Mouse (Mus musculus) hindbrain, embryonic 12.5 days (tissue): ENCODE measurements around the gene Pink1. TPM values are rescaled to one million over a fixed set of nuclear protein-coding genes. Genes with fewer than 3 reads are reported as not detected.

ENCODE experiments used
- ATAC-seq: fragments of 200-750 bp; cut with Nextera tagmentation; 2 replicates; pipeline ENCODE4 v1.8.0; 2017; ENCODE audit warnings: moderate TSS enrichment; ENCODE audit not compliant: low FRiP score
- H3K27ac ChIP-seq: fragments of 300-500 bp; sonication (generic); 2 replicates; pipeline ENCODE4 v1.5.1; 2016; ENCODE audit warnings: mild to moderate bottlenecking
- H3K27me3 ChIP-seq: fragments of 300-500 bp; sonication (generic); 2 replicates; pipeline ENCODE4 v1.6.1; 2016; ENCODE audit warnings: mild to moderate bottlenecking
- H3K36me3 ChIP-seq: fragments of 300-500 bp; sonication (generic); 2 replicates; pipeline ENCODE4 v1.6.1; 2016; ENCODE audit warnings: mild to moderate bottlenecking
- H3K4me1 ChIP-seq: fragments of 300-500 bp; sonication (generic); 2 replicates; pipeline ENCODE4 v1.6.1; 2016
- H3K4me2 ChIP-seq: fragments of 300-500 bp; sonication (generic); replicated peaks from 2 replicates; pipeline ENCODE4 v1.6.1; 2016; ENCODE audit warnings: mild to moderate bottlenecking
- H3K4me3 ChIP-seq: fragments of 300-500 bp; sonication (generic); 2 replicates; pipeline ENCODE4 v1.5.1; 2016; ENCODE audit warnings: mild to moderate bottlenecking
- H3K9ac ChIP-seq: fragments of 300-500 bp; sonication (generic); 2 replicates; pipeline ENCODE4 v1.6.1; 2016; ENCODE audit warnings: mild to moderate bottlenecking, moderate library complexity
- H3K9me3 ChIP-seq: fragments of 300-500 bp; sonication (generic); replicated peaks from 2 replicates; pipeline ENCODE4 v1.6.1; 2016; ENCODE audit warnings: mild to moderate bottlenecking
- WGBS: fragments of 180-500 bp; shearing (Covaris S2); methylation state at CpG from one replicate; pipeline ENCODE4 v1.1.7; 2016; 5-methylcytosine and 5-hydroxymethylcytosine counted together
- polyA plus RNA-seq: library from polyadenylated mRNA; unstranded; fragments of >200 nt; fragmentation: Nextera tagmentation; extraction: Ambion mirVana; gene quantifications from 2 replicates; pipeline ENCODE4 v1.2.1, GENCODE M21; 2016

Gene Pink1
- 79.8 and 81.0 TPM in 2 replicates for polyA plus RNA-seq

DNA sequence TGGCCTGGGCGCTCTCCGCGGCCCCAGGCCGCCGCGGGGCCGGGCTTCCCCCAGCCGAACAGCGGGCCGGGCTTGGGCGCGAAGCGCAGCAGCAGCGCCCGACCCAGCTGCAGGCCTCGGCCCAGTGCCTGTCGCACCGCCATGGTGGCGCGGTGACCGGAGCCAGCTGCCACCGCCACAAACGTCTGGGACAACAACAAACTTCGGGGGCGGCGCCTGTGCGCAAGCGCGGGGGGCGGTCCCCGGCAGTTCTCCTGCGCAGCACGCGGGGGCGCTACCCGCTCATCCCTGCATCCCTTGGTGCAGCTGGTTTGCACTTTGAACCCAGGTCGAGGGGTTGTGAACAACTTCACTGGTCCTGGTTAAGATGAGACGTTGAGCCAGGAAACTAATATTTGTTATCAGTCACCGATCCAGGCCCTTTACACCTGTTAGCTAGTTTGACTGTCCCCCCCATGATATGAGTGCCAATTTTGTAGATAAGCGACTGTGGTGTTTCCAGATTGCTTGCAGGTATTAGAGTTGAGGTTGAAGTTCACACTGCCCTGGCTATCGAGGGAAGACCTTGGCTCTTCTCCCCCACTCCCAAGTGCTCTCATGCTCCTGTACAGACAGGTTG is at the start of gene Pink1:
Gene Pink1, minus strand, starts transcription at position 231 of the 619 bp plus-strand sequence.
- peak; percentile 74; the same call in 1 of the 2 replicates for ATAC-seq
- Histone ChIP-seq H3K4me1 (peaks cover 27% of the 10 kb centered on the region), H3K4me3 (peak within 1 kb of the TSS; percentile 87), H3K4me2 (peak within 1 kb of the TSS; percentile 65), H3K9me3 (no peaks in the 10 kb centered on the region), H3K27me3 (peaks cover 3% of the 10 kb centered on the region; the same call in 1 of the 2 replicates), H3K27ac (peak within 1 kb of the TSS; percentile 98), H3K9ac (peak within 1 kb of the TSS; percentile 89), H3K36me3 (no peaks in the 10 kb centered on the region)
- 5% methylated on average over 41 of the region's 41 CpGs for WGBS

DNA sequence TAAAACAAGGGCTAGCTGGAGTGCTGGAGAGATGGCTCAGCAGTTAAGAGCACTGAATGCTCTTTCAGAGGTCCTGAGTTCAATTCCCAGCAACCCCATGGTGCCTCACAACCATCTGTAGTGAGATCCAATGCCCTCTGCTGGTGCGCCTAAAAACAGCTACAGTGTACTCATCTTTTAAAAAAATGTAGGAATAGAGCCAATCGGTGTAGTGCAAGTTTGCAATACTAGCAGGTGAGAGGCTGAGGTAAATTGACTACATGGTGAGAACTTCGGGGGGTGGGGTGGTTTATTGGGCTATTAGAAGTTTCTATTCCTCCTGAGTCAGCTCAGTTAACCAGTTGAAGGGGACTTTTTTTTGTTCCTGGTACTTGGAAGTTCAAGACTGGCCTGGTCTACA is 49.0 kb upstream of the Pink1 start:
- H3K36me3 ChIP-seq, result no peaks in the 10 kb centered on the region
- no peak overlapping the region for H3K4me3 ChIP-seq
- no peak overlapping the region for H3K27ac ChIP-seq
- no peaks in the 10 kb centered on the region for H3K9me3 ChIP-seq
- ATAC-seq, result no peak
- peaks cover 13% of the 10 kb centered on the region for H3K4me1 ChIP-seq
- no peaks in the 10 kb centered on the region for H3K27me3 ChIP-seq
- WGBS, result 83% methylated on average over 3 of the region's 3 CpGs
- H3K9ac ChIP-seq, result no peak overlapping the region
- no peak overlapping the region for H3K4me2 ChIP-seq

DNA sequence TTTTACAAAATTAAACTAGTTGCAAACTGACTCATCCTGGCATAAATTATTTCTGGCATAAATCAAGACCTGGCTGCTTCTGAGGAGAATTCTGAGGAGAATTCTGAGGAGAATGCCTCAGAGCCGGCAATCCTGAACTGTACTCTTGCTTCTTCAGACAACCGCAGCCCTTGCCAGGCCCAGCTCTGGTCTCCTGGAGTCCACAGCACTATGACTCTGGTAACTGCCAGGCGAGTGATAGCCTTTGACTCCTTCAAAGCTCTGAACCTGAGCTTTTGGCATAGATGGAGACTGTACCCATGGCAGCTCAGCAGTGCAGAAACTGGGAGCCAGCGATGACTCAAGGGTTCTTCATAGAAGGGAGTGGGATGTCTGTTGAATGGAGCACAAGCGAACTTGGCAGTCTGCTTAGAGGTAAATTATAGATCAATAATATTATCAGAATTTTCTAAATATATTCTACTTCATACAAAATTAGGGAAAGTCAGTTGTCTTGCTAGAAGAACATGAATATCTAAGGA is 44.9 kb upstream of the Pink1 start:
- Histone ChIP-seq H3K27ac (no peak overlapping the region), H3K36me3 (no peaks in the 10 kb centered on the region), H3K9me3 (no peaks in the 10 kb centered on the region), H3K4me1 (peaks cover 14% of the 10 kb centered on the region), H3K9ac (no peak overlapping the region), H3K4me3 (no peak overlapping the region), H3K27me3 (peaks cover 32% of the 10 kb centered on the region), H3K4me2 (no peak overlapping the region)
- no peak for ATAC-seq
- 84% methylated on average over 5 of the region's 5 CpGs for WGBS

- no peaks in the 10 kb centered on the region for H3K36me3 ChIP-seq
- 85% methylated on average over 12 of the region's 12 CpGs for WGBS
- H3K27ac ChIP-seq, result no peak overlapping the region
- peaks cover 14% of the 10 kb centered on the region for H3K4me1 ChIP-seq
- no peak overlapping the region for H3K4me3 ChIP-seq
- ATAC-seq, result no peak
- peaks cover 37% of the 10 kb centered on the region for H3K27me3 ChIP-seq
- H3K9me3 ChIP-seq, result no peaks in the 10 kb centered on the region
- H3K9ac ChIP-seq, result no peak overlapping the region
- no peak overlapping the region for H3K4me2 ChIP-seq
These were observed 42.6 kb upstream of the Pink1 start for GRCm38 (mm10) chr4:138368498-138369260.

DNA sequence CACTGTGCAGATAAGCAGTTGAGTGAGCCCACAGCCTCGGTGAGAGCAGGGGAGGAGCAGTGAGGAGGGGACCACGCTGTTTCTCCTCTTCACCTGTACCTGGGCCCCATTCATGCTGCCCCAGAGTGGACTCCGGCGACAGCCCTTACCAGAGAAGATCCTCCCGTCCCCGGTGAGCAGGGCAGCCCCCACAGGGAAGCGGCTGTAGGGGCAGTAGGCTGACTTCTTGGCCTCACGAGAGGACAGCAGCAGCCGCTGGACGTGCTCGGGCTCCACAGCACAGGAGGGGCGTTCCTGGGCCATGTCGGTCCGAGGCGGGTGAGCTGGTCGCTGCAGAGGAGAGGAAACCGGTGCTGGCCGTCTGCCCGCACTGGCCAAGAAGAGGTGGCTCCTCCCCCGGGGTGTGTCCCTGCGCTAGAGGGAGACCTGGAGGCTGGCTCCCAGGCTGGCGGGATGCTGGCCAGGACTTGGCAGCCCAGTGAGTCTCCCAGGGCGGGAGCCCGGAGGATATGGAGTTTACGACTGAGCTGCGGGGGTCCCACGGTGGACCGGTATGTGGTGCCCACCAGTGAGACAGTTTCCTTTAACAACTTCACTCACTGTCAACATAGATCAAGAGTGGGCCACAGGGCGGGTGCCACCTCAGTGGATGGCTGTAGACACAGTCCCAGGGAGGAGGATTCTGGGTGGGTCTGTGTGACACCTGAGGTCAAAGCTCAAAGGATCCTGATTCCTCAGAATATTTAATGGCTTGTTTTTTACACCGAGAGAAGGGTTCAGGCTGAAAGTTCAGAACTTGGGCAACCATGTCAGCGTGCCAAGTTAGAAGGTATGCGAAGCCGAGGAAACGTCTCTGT is 41.8 kb upstream of the Pink1 start, which contains the start of gene Cda:
Gene Cda, minus strand, starts transcription at position 352 of the 857 bp plus-strand sequence.
- Histone ChIP-seq H3K27me3 (peaks cover 37% of the 10 kb centered on the region), H3K9ac (peak within 1 kb of the TSS; percentile 44), H3K9me3 (no peaks in the 10 kb centered on the region), H3K36me3 (no peaks in the 10 kb centered on the region), H3K4me2 (peak within 1 kb of the TSS; percentile 50), H3K4me3 (peak within 1 kb of the TSS; percentile 27), H3K4me1 (peaks cover 14% of the 10 kb centered on the region), H3K27ac (no peak within 1 kb of the TSS)
- ATAC-seq, result peak; percentile 73
- WGBS, result 11% methylated on average over 34 of the region's 34 CpGs

GRCm38 (mm10) chr4:138366561-138366960 is 40.5 kb upstream of the Pink1 start:
- H3K27me3 ChIP-seq, result peaks cover 37% of the 10 kb centered on the region
- ATAC-seq, result no peak
- no peak overlapping the region for H3K4me3 ChIP-seq
- H3K4me2 ChIP-seq, result no peak overlapping the region
- H3K4me1 ChIP-seq, result peaks cover 18% of the 10 kb centered on the region
- H3K9me3 ChIP-seq, result no peaks in the 10 kb centered on the region
- H3K9ac ChIP-seq, result no peak overlapping the region
- WGBS, result 65% methylated on average over 2 of the region's 2 CpGs
- no peak overlapping the region for H3K27ac ChIP-seq
- no peaks in the 10 kb centered on the region for H3K36me3 ChIP-seq

DNA sequence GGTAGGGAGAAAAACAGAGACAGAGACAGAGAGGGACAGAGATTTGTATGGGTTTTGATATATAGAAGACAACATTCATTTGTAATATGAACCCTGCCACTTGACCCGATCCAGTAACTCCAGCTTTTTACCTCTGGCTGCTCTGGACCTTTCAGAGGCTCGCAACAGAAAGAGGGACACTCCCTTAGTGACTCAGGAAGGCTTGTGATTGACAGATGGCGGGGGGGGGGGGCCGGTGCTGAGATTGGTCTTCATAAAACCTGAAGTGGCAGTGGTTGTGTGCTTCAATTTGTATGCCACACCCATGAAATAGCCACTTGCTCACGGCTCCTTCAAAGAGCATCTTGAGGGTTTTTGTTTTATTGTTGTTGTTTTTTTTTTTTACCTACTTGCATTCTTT is 37.4 kb upstream of the Pink1 start:
- peaks cover 23% of the 10 kb centered on the region for H3K4me1 ChIP-seq

GRCm38 (mm10) chr4:138362883-138363282 is 36.8 kb upstream of the Pink1 start:
- no peaks in the 10 kb centered on the region for H3K36me3 ChIP-seq
- no peaks in the 10 kb centered on the region for H3K9me3 ChIP-seq
- H3K9ac ChIP-seq, result no peak overlapping the region
- WGBS, result 84% methylated on average over 7 of the region's 7 CpGs
- H3K4me1 ChIP-seq, result peaks cover 18% of the 10 kb centered on the region
- no peak overlapping the region for H3K4me3 ChIP-seq
- peaks cover 27% of the 10 kb centered on the region for H3K27me3 ChIP-seq
- no peak for ATAC-seq
- no peak overlapping the region for H3K4me2 ChIP-seq
- no peak overlapping the region for H3K27ac ChIP-seq

More for the DNA sequence above, 37.4 kb upstream of the Pink1 start:
- no peak overlapping the region for H3K27ac ChIP-seq
- WGBS, result 56% methylated on average over 5 of the region's 5 CpGs
- no peak overlapping the region for H3K9ac ChIP-seq
- H3K36me3 ChIP-seq, result no peaks in the 10 kb centered on the region
- no peaks in the 10 kb centered on the region for H3K9me3 ChIP-seq
- peaks cover 33% of the 10 kb centered on the region for H3K27me3 ChIP-seq
- no peak overlapping the region for H3K4me2 ChIP-seq
- no peak overlapping the region for H3K4me3 ChIP-seq
- no peak for ATAC-seq

DNA sequence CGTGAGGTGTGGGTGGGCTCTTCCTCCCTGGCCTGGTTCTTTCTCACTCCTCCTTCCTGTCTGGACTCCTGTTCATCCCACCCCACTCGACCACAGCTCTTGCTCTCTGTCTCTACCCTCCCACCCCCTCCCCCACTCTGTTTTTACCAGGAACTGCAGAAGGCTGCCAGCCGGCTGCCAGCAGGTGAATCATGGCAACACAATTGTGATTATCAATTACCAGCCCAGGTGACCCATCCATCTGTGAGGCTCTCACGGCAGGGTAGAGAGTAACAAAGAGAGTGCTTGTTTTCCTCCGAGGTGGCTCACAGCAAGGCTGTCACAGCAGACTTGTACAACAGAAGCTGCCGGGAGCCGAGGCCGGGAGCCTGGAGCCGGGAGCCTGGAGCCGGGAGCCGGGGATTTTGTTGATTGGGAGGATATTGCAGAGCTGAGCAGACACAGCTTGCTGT is 35.3 kb upstream of the Pink1 start:
- Histone ChIP-seq H3K27me3 (peaks cover 12% of the 10 kb centered on the region; the same call in 1 of the 2 replicates), H3K9ac (0 out of 2 replicates have a peak overlapping the region, but pooled peaks have one; percentile 8), H3K27ac (peak overlapping the region; percentile 36; the same call in 1 of the 2 replicates), H3K4me2 (peak overlapping the region; percentile 28), H3K36me3 (no peaks in the 10 kb centered on the region), H3K4me3 (0 out of 2 replicates have a peak overlapping the region, but pooled peaks have one; percentile 1), H3K9me3 (no peaks in the 10 kb centered on the region), H3K4me1 (peaks cover 10% of the 10 kb centered on the region)
- no peak for ATAC-seq
- WGBS, result 5% methylated on average over 11 of the region's 11 CpGs

DNA sequence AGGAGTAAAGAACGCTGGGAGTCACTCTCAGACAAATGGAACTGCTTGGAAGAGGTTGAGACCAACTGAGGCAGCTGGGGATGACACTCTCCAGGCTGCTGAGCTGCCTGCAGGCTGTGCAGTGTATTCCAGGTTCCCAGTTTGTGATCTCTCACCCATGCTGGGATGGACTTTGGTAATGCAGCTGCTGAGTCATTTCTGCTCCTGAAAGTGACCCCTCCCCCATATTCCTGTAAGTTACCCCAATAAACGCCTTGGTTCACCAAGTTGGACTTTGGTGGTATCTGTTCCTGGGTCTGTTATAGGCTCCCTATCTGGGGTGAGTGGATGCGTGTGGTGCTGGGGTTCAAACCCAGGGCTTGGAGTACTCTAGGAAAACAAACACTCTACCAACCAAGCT is 32.1 kb upstream of the Pink1 start:
- H3K9ac ChIP-seq, result no peak overlapping the region
- no peak overlapping the region for H3K4me3 ChIP-seq
- 78% methylated on average over 3 of the region's 3 CpGs for WGBS
- no peaks in the 10 kb centered on the region for H3K9me3 ChIP-seq
- no peak overlapping the region for H3K4me2 ChIP-seq
- 0 out of 2 replicates have a peak, but pooled peaks cover 4% of the 10 kb centered on the region for H3K27me3 ChIP-seq
- H3K27ac ChIP-seq, result no peak overlapping the region
- peaks cover 10% of the 10 kb centered on the region for H3K4me1 ChIP-seq
- ATAC-seq, result no peak
- no peaks in the 10 kb centered on the region for H3K36me3 ChIP-seq

- no peak overlapping the region for H3K9ac ChIP-seq
- H3K27ac ChIP-seq, result no peak overlapping the region
- ATAC-seq, result no peak
- 91% methylated on average over 12 of the region's 12 CpGs for WGBS
- H3K4me1 ChIP-seq, result peaks cover 7% of the 10 kb centered on the region
- H3K27me3 ChIP-seq, result 0 out of 2 replicates have a peak, but pooled peaks cover 4% of the 10 kb centered on the region
- no peak overlapping the region for H3K4me3 ChIP-seq
- no peaks in the 10 kb centered on the region for H3K9me3 ChIP-seq
- H3K4me2 ChIP-seq, result no peak overlapping the region
- H3K36me3 ChIP-seq, result no peaks in the 10 kb centered on the region
These were observed 30.4 kb upstream of the Pink1 start for GRCm38 (mm10) chr4:138356551-138356950.
